Mouse (Mus musculus): Measurements from ENCODE around the gene Tgif1. TPM values are rescaled to one million over a fixed set of nuclear protein-coding genes. Genes with fewer than 3 reads are reported as not detected.

The Tgif1 gene
- polyA plus RNA-seq, 1 experiment from 2014 or later, result 29.6 TPM

DNA sequence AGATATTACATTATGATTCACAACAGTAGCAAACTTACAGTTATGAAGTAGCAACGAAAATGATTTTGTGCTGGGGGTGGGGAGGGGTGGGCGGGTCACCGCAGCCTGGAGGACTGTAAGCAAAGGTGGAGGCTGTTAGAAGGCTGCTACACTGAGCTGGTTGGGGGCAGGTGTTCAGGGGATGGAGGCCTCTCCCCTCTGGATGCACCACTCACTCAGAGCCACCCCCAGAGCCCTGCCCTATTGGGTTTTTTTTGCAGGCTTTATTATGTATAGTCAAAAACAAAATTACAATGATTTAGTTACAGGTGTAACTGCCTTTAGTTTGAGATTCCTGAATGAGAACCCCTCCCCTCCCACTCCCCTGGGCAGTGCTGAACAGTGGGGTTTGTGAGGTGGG, 11.3 kb upstream of the Tgif1 start:
- H3K4me3 ChIP-seq (replicated peaks), result no peak overlapping the region
- no peak overlapping the region for H3K9ac ChIP-seq (replicated peaks)
- no peak overlapping the region for H3K4me2 ChIP-seq (replicated peaks)
- H3K27me3 ChIP-seq, result 0 out of 2 replicates have a peak, but pooled peaks cover 4% of the 10 kb centered on the region
- WGBS, result 91% methylated on average over 3 of the region's 3 CpGs
- H3K36me3 ChIP-seq, result 0 out of 2 replicates have a peak, but pooled peaks cover 3% of the 10 kb centered on the region
- no peak overlapping the region for H3K27ac ChIP-seq
- no peaks in the 10 kb centered on the region for H3K9me3 ChIP-seq
- no peaks in the 10 kb centered on the region for H3K4me1 ChIP-seq (replicated peaks)
- ATAC-seq, result no peak

DNA sequence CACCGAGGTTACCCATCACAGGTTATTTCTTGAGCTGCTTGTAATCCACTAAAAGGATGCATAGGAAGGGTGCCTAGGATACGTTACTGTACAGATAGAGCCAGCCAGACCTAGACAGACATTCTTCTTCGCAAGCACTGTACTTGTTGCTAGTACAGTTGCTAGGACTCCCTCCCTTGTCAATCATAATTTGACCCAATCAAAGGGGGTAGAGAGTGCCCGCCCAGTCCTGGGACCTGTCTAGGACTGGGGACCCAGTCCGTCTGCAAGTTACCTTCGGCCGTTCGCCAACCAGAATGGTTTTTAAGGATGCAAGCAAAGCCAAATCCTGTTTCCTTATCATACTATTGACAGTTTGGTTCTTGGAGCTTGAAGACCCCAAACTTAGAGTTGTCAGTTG, 10.8 kb upstream of the Tgif1 start:
- no peak overlapping the region for H3K27ac ChIP-seq
- no peak overlapping the region for H3K4me3 ChIP-seq (replicated peaks)
- no peak for ATAC-seq
- WGBS, result 95% methylated on average over 8 of the region's 8 CpGs
- H3K27me3 ChIP-seq, result 0 out of 2 replicates have a peak, but pooled peaks cover under 1% of the 10 kb centered on the region
- no peaks in the 10 kb centered on the region for H3K4me1 ChIP-seq (replicated peaks)
- 0 out of 2 replicates have a peak, but pooled peaks cover 3% of the 10 kb centered on the region for H3K36me3 ChIP-seq
- H3K4me2 ChIP-seq (replicated peaks), result no peak overlapping the region
- H3K9me3 ChIP-seq, result no peaks in the 10 kb centered on the region
- H3K9ac ChIP-seq (replicated peaks), result no peak overlapping the region

DNA sequence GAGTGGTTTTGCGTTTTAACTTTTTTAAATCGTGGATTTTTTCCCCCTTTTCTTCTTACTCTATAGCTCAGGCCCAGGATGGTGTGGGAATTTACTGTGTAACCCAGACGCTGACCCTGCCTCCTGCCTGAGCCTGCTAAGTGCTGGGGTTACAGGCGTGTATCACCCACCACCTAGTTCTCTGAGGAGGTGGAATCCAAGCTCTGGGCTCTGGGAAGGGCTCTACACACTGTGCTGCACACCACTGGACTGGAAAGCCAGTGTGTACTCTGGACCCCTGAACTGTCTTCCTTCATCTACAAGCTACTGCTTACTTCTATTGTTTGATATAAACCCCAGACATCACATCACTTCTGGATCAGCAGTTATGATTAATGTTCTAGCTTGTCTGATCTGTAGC, 5.5 kb upstream of the Tgif1 start:
- H3K4me1 ChIP-seq (replicated peaks), result peaks cover 4% of the 10 kb centered on the region
- ATAC-seq, result no peak
- no peak overlapping the region for H3K4me2 ChIP-seq (replicated peaks)
- H3K27me3 ChIP-seq, result peaks cover 7% of the 10 kb centered on the region; the same call in 1 of the 2 replicates
- H3K27ac ChIP-seq, result no peak overlapping the region
- no peak overlapping the region for H3K9ac ChIP-seq (replicated peaks)
- 89% methylated on average over 4 of the region's 4 CpGs for WGBS
- H3K36me3 ChIP-seq, result 0 out of 2 replicates have a peak, but pooled peaks cover 3% of the 10 kb centered on the region
- H3K9me3 ChIP-seq, result no peaks in the 10 kb centered on the region
- H3K4me3 ChIP-seq (replicated peaks), result no peak overlapping the region

DNA sequence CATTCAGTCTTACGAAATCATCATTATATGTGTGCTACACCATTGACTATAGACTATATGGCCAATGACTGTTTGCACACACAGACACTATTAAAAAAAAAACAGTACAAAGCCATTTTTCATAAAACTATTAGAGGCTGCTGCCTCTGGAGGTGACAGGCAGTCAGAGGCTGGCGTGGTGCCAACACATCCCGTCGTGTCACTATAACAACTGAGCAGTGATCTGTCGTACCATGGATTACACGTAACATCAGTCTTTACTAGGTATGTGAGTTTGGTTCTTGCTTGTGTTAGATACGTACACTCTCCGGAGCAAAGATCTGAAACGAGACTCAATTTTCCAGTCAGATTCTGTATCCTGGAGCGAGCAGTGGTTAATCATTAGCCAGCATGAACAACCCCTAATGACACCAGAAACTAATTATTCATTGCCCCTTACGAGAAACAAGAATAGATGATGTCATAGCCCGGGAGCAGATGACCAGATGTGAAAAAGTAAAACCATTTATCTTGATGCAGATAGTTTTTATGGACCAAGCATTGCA, 3.6 kb upstream of the Tgif1 start:
- H3K4me3 ChIP-seq (replicated peaks), result no peak overlapping the region
- H3K36me3 ChIP-seq, result no peaks in the 10 kb centered on the region
- no peak overlapping the region for H3K4me2 ChIP-seq (replicated peaks)
- WGBS, result 81% methylated on average over 12 of the region's 12 CpGs
- no peak overlapping the region for H3K27ac ChIP-seq
- peaks cover 7% of the 10 kb centered on the region; the same call in 1 of the 2 replicates for H3K27me3 ChIP-seq
- H3K4me1 ChIP-seq (replicated peaks), result peaks cover 19% of the 10 kb centered on the region
- H3K9me3 ChIP-seq, result no peaks in the 10 kb centered on the region
- H3K9ac ChIP-seq (replicated peaks), result no peak overlapping the region
- ATAC-seq, result no peak

- 31% methylated on average over 6 of the region's 6 CpGs for WGBS
- peaks cover 27% of the 10 kb centered on the region for H3K27me3 ChIP-seq
- H3K27ac ChIP-seq, result no peak overlapping the region
- H3K9me3 ChIP-seq, result no peaks in the 10 kb centered on the region
- peak overlapping the region; percentile 70 for H3K4me3 ChIP-seq (replicated peaks)
- H3K9ac ChIP-seq (replicated peaks), result peak overlapping the region; percentile 83; the same call in 1 of the 2 replicates
- no peak for ATAC-seq
- peaks cover 46% of the 10 kb centered on the region for H3K4me1 ChIP-seq (replicated peaks)
- no peaks in the 10 kb centered on the region for H3K36me3 ChIP-seq
- H3K4me2 ChIP-seq (replicated peaks), result peak overlapping the region; percentile 97
These were observed 675 bp upstream of the Tgif1 start for GRCm38 (mm10) chr17:70854021-70854420.

DNA sequence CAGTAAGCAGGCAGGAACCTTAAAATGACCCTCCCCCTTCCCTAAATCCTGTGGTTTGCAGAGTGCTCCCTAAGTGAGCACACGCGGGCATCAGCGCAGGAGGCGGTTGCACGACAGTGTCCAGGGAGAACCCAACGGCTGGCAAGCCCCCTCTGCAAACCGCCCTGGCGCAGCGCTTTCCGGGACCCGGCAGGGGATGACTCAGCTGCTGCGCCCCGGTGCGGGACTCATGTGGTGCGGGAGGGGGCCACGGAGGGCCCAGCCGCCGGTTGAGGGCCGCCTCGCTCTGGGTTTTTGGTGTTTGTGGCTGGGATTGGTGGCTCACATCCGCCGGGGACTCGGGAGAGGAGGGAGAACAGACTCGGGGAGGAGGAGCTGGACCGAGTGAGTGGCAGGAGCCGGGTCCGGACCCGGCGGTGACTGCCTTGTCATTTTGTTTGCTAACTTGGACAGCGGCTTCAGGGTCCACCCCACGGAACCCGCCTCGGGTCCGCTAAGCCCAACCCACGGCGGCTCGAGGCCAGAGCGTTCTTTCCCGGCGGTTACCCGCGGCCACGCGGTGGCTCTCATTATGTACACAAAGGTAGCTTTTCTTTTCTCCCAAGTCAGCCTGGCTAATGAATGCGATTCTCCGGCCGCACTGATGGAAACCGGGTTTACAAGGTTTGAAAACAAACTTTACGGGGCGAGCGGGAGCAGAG, 510 bp downstream of the Tgif1 start:
- H3K9me3 ChIP-seq, result no peaks in the 10 kb centered on the region
- H3K4me3 ChIP-seq (replicated peaks), result peak overlapping the region; percentile 70
- H3K4me2 ChIP-seq (replicated peaks), result peak overlapping the region; percentile 97
- H3K9ac ChIP-seq (replicated peaks), result peak overlapping the region; percentile 83
- peaks cover 57% of the 10 kb centered on the region for H3K4me1 ChIP-seq (replicated peaks)
- no peaks in the 10 kb centered on the region for H3K36me3 ChIP-seq
- peaks cover 37% of the 10 kb centered on the region for H3K27me3 ChIP-seq
- peak overlapping the region; percentile 88 for H3K27ac ChIP-seq
- WGBS, result under 1% methylated on average over 51 of the region's 51 CpGs
- ATAC-seq, result peak; percentile 72

DNA sequence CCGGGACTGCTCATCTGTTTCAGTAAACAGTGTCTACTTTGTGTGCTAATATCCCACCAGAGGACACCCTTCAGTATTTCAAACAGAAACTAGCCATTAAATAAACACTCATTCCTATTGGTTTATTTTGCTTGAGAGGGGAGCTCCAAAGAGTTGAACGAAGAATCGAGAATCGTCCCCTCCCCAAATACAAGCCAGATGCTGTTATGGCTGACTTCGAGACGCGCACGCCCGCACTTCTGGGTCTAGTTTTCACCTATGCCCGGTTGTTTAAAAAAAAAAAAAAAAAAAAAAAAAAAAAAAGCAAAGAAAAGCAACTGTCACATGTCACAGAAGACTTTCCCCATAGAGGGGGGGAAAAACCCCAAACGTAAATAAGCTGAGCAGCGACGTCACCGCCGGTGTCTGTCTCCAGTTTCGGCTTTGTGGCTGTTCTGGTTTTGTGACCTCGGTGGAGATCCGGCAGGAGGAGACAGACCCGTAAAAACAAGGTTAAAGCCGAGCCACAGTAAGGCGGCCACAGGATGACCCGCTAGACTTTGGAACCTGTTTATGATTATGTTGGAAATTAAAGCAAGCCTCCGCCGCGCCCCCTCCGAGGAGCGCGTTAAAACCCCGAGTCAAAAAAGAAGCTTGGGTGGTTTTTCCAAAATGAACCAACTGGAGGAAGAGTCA, 1.2 kb downstream of the Tgif1 start:
- ATAC-seq, result no peak
- H3K9me3 ChIP-seq, result no peaks in the 10 kb centered on the region
- H3K4me1 ChIP-seq (replicated peaks), result peaks cover 62% of the 10 kb centered on the region
- WGBS, result under 1% methylated on average over 29 of the region's 29 CpGs
- H3K4me2 ChIP-seq (replicated peaks), result peak overlapping the region; percentile 97
- no peaks in the 10 kb centered on the region for H3K36me3 ChIP-seq
- H3K9ac ChIP-seq (replicated peaks), result peak overlapping the region; percentile 83
- H3K27me3 ChIP-seq, result peaks cover 37% of the 10 kb centered on the region
- H3K27ac ChIP-seq, result peak overlapping the region; percentile 89
- H3K4me3 ChIP-seq (replicated peaks), result peak overlapping the region; percentile 70

DNA sequence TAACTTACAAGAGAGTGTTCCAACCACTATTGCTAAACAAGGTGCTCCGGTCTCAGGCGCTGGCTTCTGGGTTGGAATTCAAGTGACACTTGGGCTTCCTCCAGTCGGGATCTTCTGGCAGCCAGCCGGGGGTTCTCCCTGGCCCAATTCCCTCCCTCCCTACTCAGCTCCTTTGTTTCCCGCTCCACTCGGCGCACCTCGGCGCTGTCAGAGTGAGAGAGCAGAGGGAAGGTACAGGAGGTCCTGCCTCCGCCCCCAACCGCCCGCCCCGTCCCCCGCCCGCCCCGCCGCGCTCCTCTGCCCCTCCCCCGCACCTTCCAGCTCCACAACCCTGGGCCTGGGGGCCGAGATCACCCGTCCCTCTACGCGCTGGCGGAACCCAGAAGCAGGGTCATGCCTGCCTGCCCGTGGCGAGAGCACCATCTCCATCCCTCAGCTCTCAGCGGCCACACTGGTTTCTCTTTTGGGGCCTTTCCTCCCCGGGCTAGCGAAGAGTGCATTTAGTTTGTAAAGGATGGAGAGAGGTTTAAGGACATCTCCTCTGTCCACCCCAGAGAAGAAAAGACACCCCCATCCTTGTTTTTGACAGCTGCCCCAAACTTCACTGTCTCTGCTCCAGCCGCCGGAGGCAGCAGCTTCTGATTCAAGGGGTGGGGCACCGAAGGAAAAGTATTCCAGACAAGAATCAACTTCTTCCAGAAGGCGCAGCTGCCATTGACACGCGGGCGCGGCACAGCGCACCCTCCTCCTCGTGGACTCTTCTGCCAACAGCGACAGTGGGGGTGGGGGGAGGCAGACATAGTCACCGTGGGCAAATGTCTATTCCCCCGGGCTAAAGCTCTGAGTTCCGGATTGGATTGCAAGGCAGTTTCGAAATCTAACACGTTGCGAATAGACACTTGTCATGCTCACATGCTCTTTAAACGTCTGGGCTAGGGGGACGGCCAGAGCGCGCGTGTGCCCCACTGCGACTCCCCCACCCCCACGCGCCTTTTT, 2.1 kb downstream of the Tgif1 start:
- WGBS, result under 1% methylated on average over 52 of the region's 54 CpGs
- Histone ChIP-seq H3K36me3 (no peaks in the 10 kb centered on the region), H3K4me2 (replicated peaks) (peak overlapping the region; percentile 97), H3K27me3 (peaks cover 37% of the 10 kb centered on the region), H3K9ac (replicated peaks) (peak overlapping the region; percentile 83), H3K9me3 (no peaks in the 10 kb centered on the region), H3K27ac (peak overlapping the region; percentile 89), H3K4me3 (replicated peaks) (peak overlapping the region; percentile 70), H3K4me1 (replicated peaks) (peaks cover 63% of the 10 kb centered on the region)
- ATAC-seq, result peak; percentile 53

GRCm38 (mm10) chr17:70850233-70850995, 2.9 kb downstream of the Tgif1 start:
- Histone ChIP-seq H3K36me3 (peaks cover 3% of the 10 kb centered on the region; the same call in 1 of the 2 replicates), H3K4me1 (replicated peaks) (peaks cover 63% of the 10 kb centered on the region), H3K9ac (replicated peaks) (peak overlapping the region; percentile 83), H3K4me2 (replicated peaks) (peak overlapping the region; percentile 97), H3K27me3 (peaks cover 37% of the 10 kb centered on the region), H3K9me3 (no peaks in the 10 kb centered on the region), H3K4me3 (replicated peaks) (peak overlapping the region; percentile 70), H3K27ac (peak overlapping the region; percentile 89)
- ATAC-seq, result peak; percentile 28
- under 1% methylated on average over 40 of the region's 40 CpGs for WGBS

- H3K36me3 ChIP-seq, result peaks cover 4% of the 10 kb centered on the region; the same call in 1 of the 2 replicates
- H3K27me3 ChIP-seq, result peaks cover 37% of the 10 kb centered on the region
- no peaks in the 10 kb centered on the region for H3K9me3 ChIP-seq
- no peak for ATAC-seq
- peak overlapping the region; percentile 89 for H3K27ac ChIP-seq
- WGBS, result under 1% methylated on average over 33 of the region's 33 CpGs
- peaks cover 70% of the 10 kb centered on the region for H3K4me1 ChIP-seq (replicated peaks)
- H3K9ac ChIP-seq (replicated peaks), result peak overlapping the region; percentile 83
- peak overlapping the region; percentile 97 for H3K4me2 ChIP-seq (replicated peaks)
- H3K4me3 ChIP-seq (replicated peaks), result peak overlapping the region; percentile 70
These were observed 3.7 kb downstream of the Tgif1 start for GRCm38 (mm10) chr17:70849399-70850232.

Data from midbrain, embryonic 13.5 days (tissue).